Mouse (Mus musculus) hematopoietic stem cell, adult 5-6 weeks (primary cell): ENCODE data around the gene Tenm3. TPM values are rescaled to one million over a fixed set of nuclear protein-coding genes. Genes with fewer than 3 reads are reported as not detected.

Experiments
- ATAC-seq, 2 experiments: fragments of 125-278 bp in 1 of 2; replicated peaks in 1 of 2; 2 replicates each; pipeline ENCODE4 v1.8.0; 2016 to 2017; ENCODE audit warnings: inconsistent platforms in 2 of 2, mild to moderate bottlenecking in 2 of 2, moderate number of reproducible peaks in 2 of 2, low read depth in 1 of 2, moderate TSS enrichment in 1 of 2; ENCODE audit not compliant: low FRiP score in 2 of 2, poor library complexity in 2 of 2, severe bottlenecking in 2 of 2, insufficient read depth in 1 of 2, low TSS enrichment in 1 of 2
- total RNA-seq: library from RNA; stranded (forward); fragments of 172-1452, 232-1000 nt; gene quantifications from 2 replicates; pipeline ENCODE4 v1.2.3, GENCODE M21; 2017

The Tenm3 gene
- total RNA-seq, 1 experiment from 2014 or later: not detected

DNA sequence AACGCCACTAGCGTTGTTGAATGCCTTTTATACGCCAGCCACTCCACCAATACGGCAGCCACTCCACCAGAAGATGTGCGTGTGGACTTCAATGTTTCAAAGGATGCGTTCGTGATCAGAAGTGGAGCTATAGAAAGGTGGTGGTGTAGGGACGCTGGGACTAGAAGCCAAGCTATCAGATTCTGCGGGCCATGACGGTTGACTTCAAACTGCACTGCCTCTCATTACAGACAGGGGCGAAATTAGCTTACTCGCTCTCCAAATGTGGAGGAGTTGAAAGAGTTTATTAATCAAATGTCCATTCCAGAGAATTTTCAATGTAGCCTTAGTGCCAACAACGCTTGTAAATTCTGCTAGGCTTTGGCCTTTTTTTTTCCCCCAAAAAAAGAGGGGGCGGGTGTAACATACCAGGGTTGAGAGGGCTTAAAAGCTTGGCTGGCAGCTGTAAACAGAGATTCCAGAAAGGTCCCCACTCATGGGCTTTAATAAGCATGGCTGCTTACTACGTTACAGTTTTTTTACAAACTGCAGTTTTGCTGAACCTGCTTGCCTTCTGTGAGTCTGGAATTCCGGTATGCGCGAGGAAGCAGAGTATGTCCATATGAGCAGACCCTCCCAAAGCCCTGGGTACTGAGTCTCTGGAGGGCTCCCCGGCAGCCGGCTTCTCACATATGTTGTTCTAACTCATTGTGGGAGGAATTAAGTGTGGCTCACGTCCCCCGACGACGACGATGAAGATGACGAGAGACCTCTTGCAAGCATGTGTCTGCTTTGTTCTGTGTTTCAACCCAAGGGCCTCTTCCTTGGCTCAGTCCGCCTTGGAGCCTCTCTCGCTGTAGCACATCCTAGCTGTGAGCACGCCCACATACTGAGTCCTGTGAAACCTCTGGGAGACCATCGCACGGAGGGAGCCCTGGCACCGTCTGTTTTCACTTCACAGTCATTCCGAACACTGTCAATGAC lies 361.8 kb downstream of the Tenm3 start:
- no peak for ATAC-seq

- no peak for ATAC-seq
Measured at GRCm38 (mm10) chr8:48477371-48477935, 366.3 kb downstream of the Tenm3 start.

DNA sequence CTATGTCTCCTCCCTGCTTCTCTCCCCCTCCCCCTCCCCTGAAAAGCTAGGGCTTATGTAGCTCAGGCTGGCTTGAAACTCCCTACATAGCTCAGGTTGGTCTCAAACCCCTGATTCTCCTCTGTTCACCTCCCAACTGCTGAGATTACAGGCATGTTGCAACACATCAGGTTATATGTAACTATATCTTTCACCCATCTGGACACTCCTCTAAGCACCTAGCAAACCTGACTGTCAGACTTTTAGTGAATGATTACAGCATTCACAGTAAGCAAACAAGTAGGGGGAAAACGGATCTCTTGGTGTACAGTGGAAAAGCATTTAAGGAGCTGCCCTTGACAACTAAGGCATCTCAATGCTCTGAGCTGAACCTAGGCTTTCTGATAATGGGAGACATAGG lies 366.9 kb downstream of the Tenm3 start:
- ATAC-seq: no peak

GRCm38 (mm10) chr8:48467633-48468032 lies 376.1 kb downstream of the Tenm3 start:
- no peak for ATAC-seq

GRCm38 (mm10) chr8:48458373-48458772 lies 385.4 kb downstream of the Tenm3 start:
- ATAC-seq: no peak

DNA sequence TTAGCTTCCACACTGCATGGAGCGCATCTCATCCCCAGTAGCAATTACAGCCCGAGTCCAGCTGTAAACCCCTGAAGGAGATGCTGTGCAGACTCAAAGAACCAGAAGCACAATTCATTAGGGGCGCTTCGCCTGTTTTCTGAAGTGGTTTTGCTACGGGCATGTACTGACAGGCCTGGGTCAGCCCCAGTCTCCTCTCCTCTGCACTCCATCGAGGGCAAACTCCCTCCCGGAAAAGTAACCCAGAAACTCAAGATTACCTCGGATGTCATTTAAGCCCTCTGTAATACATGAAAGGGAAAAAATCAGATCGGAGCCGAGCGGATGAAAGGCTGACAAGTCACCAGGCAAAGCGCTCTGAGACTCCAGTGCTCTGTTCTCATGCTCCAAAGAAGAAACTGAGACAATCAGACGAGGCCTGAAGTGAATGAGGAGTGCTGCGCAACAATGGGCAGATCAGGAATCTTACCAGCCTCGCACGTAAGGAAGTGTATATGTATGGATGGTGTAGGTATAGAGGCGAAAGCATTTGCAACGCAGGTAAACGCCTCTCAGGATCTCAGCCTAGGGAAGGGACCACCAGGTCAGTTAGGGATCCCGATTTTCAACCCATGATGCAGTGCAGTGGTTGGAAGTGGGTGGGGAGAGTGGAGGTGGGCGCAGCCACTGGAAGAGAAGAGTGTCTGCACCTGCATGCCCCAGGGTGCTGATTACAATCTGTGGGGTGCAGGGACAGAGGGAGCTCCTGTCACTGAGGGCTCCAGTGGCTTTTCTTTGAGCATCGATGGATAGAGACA lies 387.2 kb downstream of the Tenm3 start:
- ATAC-seq: no peak

- no peak for ATAC-seq
Measured at GRCm38 (mm10) chr8:48451247-48451635, 392.5 kb downstream of the Tenm3 start.

DNA sequence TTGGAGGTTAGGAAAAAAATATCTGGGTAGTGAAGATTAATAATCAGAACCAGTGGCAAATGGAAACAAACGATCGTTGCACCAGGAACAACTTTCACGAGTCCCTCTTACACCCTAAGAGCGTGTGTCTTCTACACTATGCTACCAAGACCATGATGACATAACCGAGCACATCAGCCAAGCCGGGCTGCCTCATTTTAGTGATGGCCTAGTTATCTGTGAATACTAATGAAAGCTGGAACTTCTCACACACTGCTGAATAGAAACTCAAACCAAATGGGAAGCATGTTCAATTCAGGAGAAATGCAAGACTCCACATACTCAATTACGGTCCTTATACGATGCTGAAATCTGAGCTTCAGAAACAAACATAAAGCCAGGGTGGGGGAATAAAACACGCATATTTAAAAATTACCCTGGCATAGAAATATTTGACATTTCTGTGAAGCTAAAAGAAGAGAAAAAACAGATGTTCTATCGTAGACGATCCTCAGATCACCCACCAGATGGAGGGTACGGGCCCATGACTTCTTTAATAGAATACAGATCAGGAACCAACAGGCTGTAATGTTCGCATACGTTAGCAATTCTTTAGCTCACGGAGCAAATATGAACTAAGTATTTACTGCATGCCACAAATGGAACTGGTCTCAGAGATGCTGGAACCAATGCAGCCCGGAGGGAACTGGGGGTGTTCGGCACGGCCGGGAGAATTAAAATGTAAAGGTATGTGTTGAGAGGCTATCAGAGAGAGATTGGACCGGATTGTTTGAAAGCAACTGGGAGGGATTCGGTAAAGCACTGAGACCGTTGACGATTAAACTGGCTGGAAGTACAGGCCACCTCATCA lies 393.1 kb downstream of the Tenm3 start:
- no peak for ATAC-seq

DNA sequence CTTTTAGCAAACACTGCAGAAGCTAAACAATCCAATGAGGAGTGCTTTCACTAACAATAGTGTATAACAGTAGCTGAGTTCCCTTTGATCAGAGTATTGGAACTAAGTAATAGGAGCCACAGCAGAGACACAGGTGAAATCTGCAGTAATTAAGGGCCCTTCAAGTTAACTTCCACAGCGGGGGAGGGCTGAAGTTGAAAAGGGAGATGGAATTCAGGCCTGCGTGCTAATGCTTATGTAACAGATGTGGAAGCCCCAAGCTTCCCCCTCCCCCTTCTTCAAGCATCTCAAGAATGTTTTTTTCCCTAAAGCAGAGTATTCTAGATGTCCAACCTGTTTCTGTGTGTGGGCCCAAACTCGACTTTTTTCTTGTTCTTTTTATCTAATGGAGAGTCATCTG lies 394.1 kb downstream of the Tenm3 start:
- no peak for ATAC-seq

DNA sequence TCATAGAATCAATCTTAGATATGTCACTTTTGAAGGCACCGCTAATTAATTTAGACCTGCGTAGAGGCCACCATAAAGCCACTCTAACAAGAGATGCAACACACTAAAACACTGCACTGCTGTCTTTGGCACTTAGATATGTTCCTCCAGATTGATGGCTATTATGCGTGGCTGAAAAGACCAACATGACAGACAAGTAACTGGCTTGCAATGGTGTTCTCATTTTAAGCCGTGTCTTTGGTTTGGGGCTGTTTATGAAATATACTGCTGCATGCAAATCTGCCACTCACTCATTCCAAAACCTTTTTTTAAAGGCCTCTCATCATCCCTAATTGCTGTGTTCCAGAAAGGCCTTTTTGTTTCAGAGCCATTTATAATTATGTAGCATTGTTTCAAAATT lies 398.1 kb downstream of the Tenm3 start:
- no peak for ATAC-seq

DNA sequence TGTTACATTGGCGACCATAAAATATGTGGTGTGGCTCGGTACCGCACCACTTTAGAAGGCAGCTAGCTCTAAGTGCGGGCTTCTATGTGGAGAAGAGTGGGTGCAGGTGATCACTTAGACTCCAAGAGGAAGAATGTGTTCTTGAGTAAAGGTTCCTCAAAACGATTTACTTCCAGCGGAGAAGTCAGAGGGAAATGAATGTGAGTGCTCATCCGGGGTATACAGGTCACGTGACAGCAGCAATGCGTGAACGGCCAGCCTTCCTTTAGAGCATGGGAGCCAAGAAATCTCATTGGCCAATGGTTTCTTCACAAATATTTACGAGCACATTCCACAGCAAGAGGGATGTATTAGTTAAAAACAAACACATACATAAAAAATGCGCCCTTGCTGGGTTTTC lies 404.3 kb downstream of the Tenm3 start:
- ATAC-seq: no peak

DNA sequence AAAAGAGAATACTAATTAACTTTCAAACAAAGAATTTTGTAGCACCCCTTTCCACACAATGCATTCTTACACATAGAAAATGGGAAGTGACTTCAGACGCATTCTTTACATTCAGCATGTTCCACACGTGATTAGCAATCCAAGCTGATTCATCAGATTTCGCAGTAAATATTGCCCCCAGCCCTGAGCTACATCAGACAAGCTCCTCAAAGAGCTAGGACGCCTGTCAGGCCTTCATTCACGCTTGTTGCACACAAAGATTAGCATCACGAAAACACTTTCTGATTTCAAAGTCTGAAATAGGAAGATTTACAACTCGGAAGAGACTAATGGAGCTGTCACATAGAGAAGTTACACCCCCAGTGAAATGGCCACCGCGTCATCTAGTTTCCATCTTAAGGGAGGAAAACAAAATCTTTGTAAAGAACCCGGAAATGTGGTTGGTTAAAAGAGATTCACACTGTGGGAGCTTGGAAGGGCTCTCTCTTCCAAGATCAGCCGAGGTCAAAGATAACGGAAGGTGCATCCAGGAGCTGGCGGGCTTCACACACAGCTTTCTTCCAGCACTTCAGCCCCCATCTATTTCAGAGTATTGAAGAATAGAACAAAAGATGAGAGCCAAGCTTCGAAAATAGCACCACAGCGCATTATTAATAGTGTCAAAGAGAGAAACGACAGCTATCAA lies 406.1 kb downstream of the Tenm3 start:
- ATAC-seq: no peak

GRCm38 (mm10) chr8:48425101-48425500 lies 418.6 kb downstream of the Tenm3 start:
- no peak for ATAC-seq

DNA sequence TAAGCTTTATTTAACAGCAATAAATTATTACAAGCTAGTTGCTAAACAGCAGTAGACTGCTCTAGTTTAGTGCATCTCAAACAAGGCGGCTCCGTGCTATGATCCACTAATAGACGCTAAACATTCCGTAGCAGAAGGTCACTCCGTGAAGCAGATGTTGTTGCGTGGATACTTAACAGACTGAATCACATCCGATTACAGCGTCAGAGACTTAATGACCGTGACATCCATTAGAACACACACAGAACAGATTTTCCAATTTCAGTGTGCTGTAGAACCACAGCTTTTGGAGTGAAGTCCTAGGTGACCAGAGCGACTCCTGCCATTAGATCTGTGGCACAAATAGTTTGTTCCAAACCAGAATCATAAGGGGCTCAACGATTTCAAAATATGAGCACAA lies 426.0 kb downstream of the Tenm3 start:
- ATAC-seq: no peak

DNA sequence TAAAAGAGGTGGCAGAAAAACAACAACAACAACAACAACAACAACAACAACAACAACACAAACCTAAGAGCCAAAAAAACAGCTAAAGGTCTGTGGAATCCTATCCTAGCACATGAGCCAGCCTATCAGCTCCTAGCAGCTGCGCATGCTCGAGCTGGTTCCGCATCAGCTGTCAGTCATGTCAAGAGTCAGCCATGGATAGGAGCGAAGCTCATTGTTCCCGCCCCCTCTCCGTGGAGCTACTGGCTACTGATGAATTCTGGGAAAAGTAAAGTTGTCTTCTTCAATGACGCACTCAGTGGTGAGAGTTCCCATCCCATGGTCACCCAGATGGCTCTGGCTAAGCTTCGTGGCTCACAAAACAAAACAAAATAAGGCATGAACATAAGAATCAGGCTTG lies 432.8 kb downstream of the Tenm3 start:
- no peak for ATAC-seq

GRCm38 (mm10) chr8:48400572-48400972 lies 443.2 kb downstream of the Tenm3 start:
- no peak for ATAC-seq

GRCm38 (mm10) chr8:48385833-48386232 lies 457.9 kb downstream of the Tenm3 start:
- ATAC-seq: no peak
